Mouse (Mus musculus) olfactory bulb, adult 2 months (tissue): ENCODE results near the gene Utrn. TPM values are rescaled to one million over a fixed set of nuclear protein-coding genes. Genes with fewer than 3 reads are reported as not detected.
A peak's percentile ranks its signal among the peaks of the same experiment; 100 is the strongest.

Experiments used
- H3K27ac ChIP-seq: fragments of 200-500 bp; 2 replicates; pipeline ENCODE4 v1.5.1; 2012; ENCODE audit warnings: low read depth, low read length; ENCODE audit not compliant: insufficient read depth
- H3K4me1 ChIP-seq: fragments of 200-500 bp; 2 replicates; pipeline ENCODE4 v1.6.1; 2012; ENCODE audit warnings: low read length; ENCODE audit not compliant: control insufficient read depth, insufficient read depth
- H3K4me3 ChIP-seq: fragments of 200-500 bp; 2 replicates; pipeline ENCODE4 v1.5.1; 2012; ENCODE audit warnings: mild to moderate bottlenecking, low read depth, low read length, moderate library complexity; ENCODE audit not compliant: insufficient read depth
- CTCF ChIP-seq: fragments of 200-500 bp; IDR thresholded peaks from 2 replicates; pipeline ENCODE4 v1.5.1; 2012; ENCODE audit warnings: low read depth, mild to moderate bottlenecking, low read length, moderate library complexity; ENCODE audit not compliant: insufficient read depth
- POLR2A ChIP-seq: fragments of 200-500 bp; IDR thresholded peaks from 2 replicates; pipeline ENCODE4 v1.6.1; 2012; ENCODE audit warnings: mild to moderate bottlenecking, low read depth, low read length, moderate library complexity; ENCODE audit not compliant: insufficient read depth
- WGBS: fragments of 180-500 bp; shearing (Covaris S2); methylation state at CpG from one replicate; pipeline ENCODE4 v1.1.7; 2018; 5-methylcytosine and 5-hydroxymethylcytosine counted together
- polyA plus RNA-seq: library from polyadenylated mRNA; stranded (reverse); fragments of >200 nt; gene quantifications from 2 replicates; pipeline ENCODE4 v1.2.4, GENCODE M21; 2012; ENCODE audit warnings: low replicate concordance; ENCODE audit not compliant: missing spikeins, insufficient read depth, insufficient read length

Utrn gene
- polyA plus RNA-seq, 1 experiment = 80.1 TPM

- H3K27ac ChIP-seq = no peak overlapping the region
- TF ChIP-seq CTCF = no peak
- no peak for TF ChIP-seq POLR2A
- no peak overlapping the region for H3K4me3 ChIP-seq
- peaks cover 10% of the 10 kb centered on the region; the same call in 1 of the 2 replicates for H3K4me1 ChIP-seq
- WGBS = 63% methylated on average over 18 of the region's 18 CpGs
Measured at GRCm38 (mm10) chr10:12736861-12737835, 132.0 kb downstream of the Utrn start.

GRCm38 (mm10) chr10:12735695-12736094, 133.5 kb downstream of the Utrn start:
- H3K4me1 ChIP-seq = peaks cover 10% of the 10 kb centered on the region; the same call in 1 of the 2 replicates
- no peak overlapping the region for H3K27ac ChIP-seq
- TF ChIP-seq POLR2A (no peak), CTCF (no peak)
- WGBS = 97% methylated on average over 1 of the region's 1 CpGs
- H3K4me3 ChIP-seq = no peak overlapping the region

GRCm38 (mm10) chr10:12731459-12731858, 137.7 kb downstream of the Utrn start:
- no peak overlapping the region for H3K4me3 ChIP-seq
- H3K27ac ChIP-seq = no peak overlapping the region
- TF ChIP-seq POLR2A (no peak), CTCF (no peak)
- 72% methylated on average over 5 of the region's 5 CpGs for WGBS
- peaks cover 2% of the 10 kb centered on the region for H3K4me1 ChIP-seq

- peaks cover 9% of the 10 kb centered on the region for H3K4me1 ChIP-seq
- 88% methylated on average over 1 of the region's 1 CpGs for WGBS
- H3K27ac ChIP-seq = no peak overlapping the region
- TF ChIP-seq CTCF (no peak), POLR2A (no peak)
- H3K4me3 ChIP-seq = no peak overlapping the region
Measured at GRCm38 (mm10) chr10:12729635-12730034, 139.5 kb downstream of the Utrn start.

- TF ChIP-seq CTCF = no peak
- TF ChIP-seq POLR2A = no peak
- peaks cover 11% of the 10 kb centered on the region for H3K4me1 ChIP-seq
- no peak overlapping the region for H3K27ac ChIP-seq
- 90% methylated on average over 5 of the region's 5 CpGs for WGBS
- H3K4me3 ChIP-seq = no peak overlapping the region
Measured at GRCm38 (mm10) chr10:12729033-12729432, 140.1 kb downstream of the Utrn start.

DNA sequence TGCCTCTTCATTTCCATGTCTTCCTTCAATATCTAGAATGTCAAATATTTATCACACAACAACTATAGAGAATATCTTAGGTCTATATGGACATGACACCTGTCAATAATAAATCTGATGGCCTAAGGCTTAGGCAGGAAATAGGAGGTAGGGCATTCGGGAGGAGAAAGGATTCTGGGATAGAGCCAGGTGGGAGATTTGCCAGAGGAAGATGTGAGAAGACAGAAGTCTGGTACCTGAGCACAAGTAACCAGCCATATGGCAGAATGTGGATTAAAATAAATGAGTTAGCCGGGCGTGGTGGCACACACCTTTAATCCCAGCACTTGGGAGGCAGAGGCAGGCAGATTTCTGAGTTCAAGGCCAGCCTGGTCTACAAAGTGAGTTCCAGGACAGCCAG, 141.3 kb downstream of the Utrn start:
- WGBS = 91% methylated on average over 3 of the region's 3 CpGs
- TF ChIP-seq CTCF = no peak
- no peak for TF ChIP-seq POLR2A
- peaks cover 11% of the 10 kb centered on the region for H3K4me1 ChIP-seq
- H3K27ac ChIP-seq = no peak overlapping the region
- H3K4me3 ChIP-seq = no peak overlapping the region

DNA sequence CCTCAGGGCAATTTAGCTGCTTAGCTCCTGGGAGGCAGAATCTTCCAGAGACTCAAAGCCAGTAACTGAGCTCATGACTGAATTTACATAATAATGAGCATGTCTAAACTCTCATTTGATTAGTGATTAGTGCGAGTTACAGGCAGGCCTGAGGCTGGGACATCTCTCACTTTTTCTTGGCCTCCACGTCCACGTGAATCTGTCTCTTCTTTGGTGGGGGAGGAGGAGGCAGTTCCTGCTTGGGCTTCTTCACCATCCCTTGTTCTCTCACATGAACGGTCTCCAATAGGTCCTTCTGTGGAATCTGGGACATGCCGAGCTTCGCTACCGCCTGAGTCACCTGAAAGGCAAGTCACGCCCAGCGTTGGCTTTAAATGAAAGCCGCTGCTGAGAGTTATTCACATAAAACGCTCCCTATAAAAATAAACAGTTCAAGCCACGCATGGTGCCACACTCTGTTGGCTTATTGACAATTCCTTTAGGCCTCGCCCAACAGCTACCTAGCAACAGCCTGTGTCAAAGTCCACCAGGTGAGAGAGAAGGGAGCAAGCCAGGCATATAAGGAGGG, 143.0 kb downstream of the Utrn start:
- 39% methylated on average over 13 of the region's 13 CpGs for WGBS
- H3K4me1 ChIP-seq = peaks cover 11% of the 10 kb centered on the region
- TF ChIP-seq CTCF (no peak), POLR2A (no peak)
- H3K4me3 ChIP-seq = no peak overlapping the region
- 0 out of 2 replicates have a peak overlapping the region, but pooled peaks have one; percentile 7 for H3K27ac ChIP-seq

DNA sequence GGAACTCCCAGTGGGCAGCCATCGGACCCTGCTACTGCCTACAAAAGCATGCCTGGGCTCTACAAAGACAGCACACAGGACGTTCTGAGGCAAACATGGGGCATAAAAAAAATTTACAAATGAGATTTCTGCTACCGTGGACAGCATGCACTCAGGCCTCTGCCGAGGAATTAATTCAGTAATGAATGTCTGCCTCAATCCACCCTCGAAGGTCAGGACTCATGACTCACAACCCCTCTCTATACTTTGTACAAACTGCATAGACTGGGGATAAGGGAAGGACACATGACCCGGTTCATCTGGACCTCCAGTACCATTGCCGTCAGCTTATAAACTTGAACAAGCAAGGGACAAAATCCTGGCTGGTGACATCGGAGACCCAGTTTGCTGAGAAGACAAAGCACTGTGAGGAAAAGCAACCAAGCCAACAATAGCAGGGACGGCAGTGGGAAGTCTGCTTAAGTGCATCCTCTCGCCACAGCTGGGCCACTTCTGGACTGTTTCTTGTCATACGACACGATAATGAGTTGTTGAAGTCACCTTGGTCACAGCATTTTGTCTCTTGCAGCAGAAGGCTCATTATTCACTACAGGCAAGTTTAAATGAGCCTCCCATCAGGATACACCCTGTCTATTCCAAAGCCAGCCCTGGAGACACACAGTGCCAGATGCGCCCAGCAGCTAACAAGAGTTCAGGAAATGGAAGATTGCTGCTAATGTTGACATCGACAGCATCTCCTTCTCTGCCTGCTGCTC, 144.7 kb downstream of the Utrn start:
- no peak overlapping the region for H3K27ac ChIP-seq

GRCm38 (mm10) chr10:12723269-12723668, 145.9 kb downstream of the Utrn start:
- Histone ChIP-seq H3K4me1 (peaks cover 11% of the 10 kb centered on the region), H3K4me3 (no peak overlapping the region), H3K27ac (no peak overlapping the region)
- 64% methylated on average over 3 of the region's 3 CpGs for WGBS
- TF ChIP-seq POLR2A (no peak), CTCF (no peak)

More for the DNA sequence above, 144.7 kb downstream of the Utrn start:
- 69% methylated on average over 14 of the region's 14 CpGs for WGBS
- Histone ChIP-seq H3K4me3 (no peak overlapping the region), H3K4me1 (peaks cover 11% of the 10 kb centered on the region)
- TF ChIP-seq CTCF (no peak), POLR2A (no peak)
